Mouse (Mus musculus) neural tube, embryonic 11.5 days (tissue): ENCODE data around the gene Dnm1. TPM values are rescaled to one million over a fixed set of nuclear protein-coding genes. Genes with fewer than 3 reads are reported as not detected.

ENCODE experiments used
- ATAC-seq: fragments of 200-750 bp; cut with Nextera tagmentation; 2 replicates; pipeline ENCODE4 v1.8.0; 2017; ENCODE audit warnings: moderate number of reproducible peaks, mild to moderate bottlenecking, moderate TSS enrichment, moderate library complexity; ENCODE audit not compliant: insufficient read depth, low FRiP score, low TSS enrichment
- DNase-seq: peaks from one replicate; pipeline ENCODE4 v3.0.0-alpha.2; 2015; ENCODE audit warnings: low spot score
- H3K27ac ChIP-seq: fragments of 300-500 bp; sonication (generic); 2 replicates; pipeline ENCODE4 v1.5.1; 2014; ENCODE audit warnings: low read depth, mild to moderate bottlenecking, low read length
- H3K27me3 ChIP-seq: fragments of 300-500 bp; sonication (generic); 2 replicates; pipeline ENCODE4 v1.6.1; 2014; ENCODE audit warnings: mild to moderate bottlenecking, low read length, mixed read lengths; ENCODE audit not compliant: control insufficient read depth, insufficient read depth
- H3K36me3 ChIP-seq: fragments of 300-500 bp; sonication (generic); 2 replicates; pipeline ENCODE4 v1.6.1; 2014; ENCODE audit warnings: mild to moderate bottlenecking, low read length, moderate library complexity, mixed read lengths; ENCODE audit not compliant: control insufficient read depth, insufficient read depth
- H3K4me1 ChIP-seq: fragments of 300-500 bp; sonication (generic); 2 replicates; pipeline ENCODE4 v1.6.1; 2014; ENCODE audit warnings: low read length, mixed read lengths; ENCODE audit not compliant: control insufficient read depth, insufficient read depth
- H3K4me2 ChIP-seq: fragments of 300-500 bp; sonication (generic); 2 replicates; pipeline ENCODE4 v1.6.1; 2014; ENCODE audit warnings: low read depth, mild to moderate bottlenecking, moderate library complexity
- H3K4me3 ChIP-seq: fragments of 300-500 bp; sonication (generic); 2 replicates; pipeline ENCODE4 v1.5.1; 2014; ENCODE audit warnings: low read depth, low read length
- H3K9ac ChIP-seq: fragments of 300-500 bp; sonication (generic); 2 replicates; pipeline ENCODE4 v1.6.1; 2014; ENCODE audit warnings: mild to moderate bottlenecking, low read length
- H3K9me3 ChIP-seq: fragments of 300-500 bp; sonication (generic); 2 replicates; pipeline ENCODE4 v1.6.1; 2016; ENCODE audit warnings: low read length; ENCODE audit not compliant: control insufficient read depth
- WGBS: fragments of 180-500 bp; shearing (Covaris S2); extraction: QIAGEN DNeasy Blood & Tissue Kit; methylation state at CpG from one replicate; pipeline ENCODE4 v1.1.7; 2014; 5-methylcytosine and 5-hydroxymethylcytosine counted together
- polyA plus RNA-seq: library from polyadenylated mRNA; unstranded; fragments of >200 nt; fragmentation: Nextera tagmentation; extraction: Ambion mirVana; gene quantifications from 2 replicates; pipeline ENCODE4 v1.2.1, GENCODE M21; 2014

Gene Dnm1
- polyA plus RNA-seq, 1 experiment from 2014 or later, result 23.7 TPM

GRCm38 (mm10) chr2:32357710-32358109 lies 4.6 kb upstream of the Dnm1 start:
- no peak overlapping the region for H3K4me2 ChIP-seq
- no peaks in the 10 kb centered on the region for H3K9me3 ChIP-seq
- no peak for ATAC-seq
- H3K36me3 ChIP-seq, result no peaks in the 10 kb centered on the region
- peaks cover 9% of the 10 kb centered on the region; the same call in 1 of the 2 replicates for H3K4me1 ChIP-seq
- H3K9ac ChIP-seq, result no peak overlapping the region
- no peak for DNase-seq
- H3K27ac ChIP-seq, result no peak overlapping the region
- peaks cover 8% of the 10 kb centered on the region for H3K27me3 ChIP-seq
- 83% methylated on average over 3 of the region's 3 CpGs for WGBS
- no peak overlapping the region for H3K4me3 ChIP-seq

DNA sequence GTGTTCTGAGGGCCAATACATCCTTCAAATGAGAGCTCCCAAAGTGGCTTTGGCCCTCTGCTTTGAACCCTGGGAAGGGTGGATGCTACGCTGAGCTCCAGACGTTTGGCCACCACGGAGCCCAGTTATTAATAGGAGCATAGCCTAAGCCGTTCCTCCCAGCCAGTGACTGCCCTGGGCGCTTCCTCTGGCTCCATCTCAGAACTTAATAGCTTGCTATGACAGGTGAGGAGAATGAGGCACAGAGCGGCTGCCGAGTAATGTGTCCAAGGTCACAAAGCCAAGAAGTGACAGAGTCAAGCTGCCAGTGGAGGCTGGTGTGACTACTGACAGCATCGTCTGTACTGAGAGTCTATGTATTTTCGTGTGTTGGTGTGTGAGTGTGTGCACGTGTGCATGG lies 3.1 kb upstream of the Dnm1 start:
- ATAC-seq (no peak), DNase-seq (no peak)
- Histone ChIP-seq H3K27me3 (peaks cover under 1% of the 10 kb centered on the region), H3K9me3 (no peaks in the 10 kb centered on the region), H3K4me2 (no peak overlapping the region), H3K4me1 (peaks cover 9% of the 10 kb centered on the region), H3K27ac (no peak overlapping the region), H3K36me3 (no peaks in the 10 kb centered on the region), H3K4me3 (no peak overlapping the region), H3K9ac (no peak overlapping the region)
- 83% methylated on average over 10 of the region's 10 CpGs for WGBS

DNA sequence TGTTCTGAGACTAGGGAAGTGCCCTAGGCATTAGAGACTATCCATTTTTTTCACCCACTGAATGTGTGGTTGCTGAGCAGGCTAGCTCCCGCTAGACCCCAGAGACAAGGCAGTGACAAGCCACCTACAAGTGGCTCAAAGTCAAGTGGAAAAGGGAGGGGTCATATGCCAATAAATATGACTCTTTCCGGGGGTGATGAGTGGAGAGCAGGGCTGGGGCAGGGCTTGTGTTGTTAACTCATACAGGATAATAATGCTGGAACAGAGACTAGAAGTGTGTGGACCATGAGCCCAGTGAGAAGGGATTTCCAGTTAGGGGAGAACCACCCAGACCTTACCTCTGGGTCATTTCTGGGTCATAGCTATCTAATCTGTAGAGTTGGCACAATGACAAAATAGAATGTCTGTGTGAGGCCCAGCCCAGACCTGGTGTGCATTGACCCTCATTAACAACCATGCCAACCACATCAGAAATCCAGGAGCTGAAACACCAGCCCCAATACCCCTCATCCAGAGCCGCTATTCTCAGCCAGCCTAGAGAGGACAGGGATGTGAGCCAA lies 1.3 kb upstream of the Dnm1 start:
- ATAC-seq (no peak), DNase-seq (no peak)
- H3K4me3 ChIP-seq, result no peak overlapping the region
- H3K4me1 ChIP-seq, result peaks cover 11% of the 10 kb centered on the region
- no peaks in the 10 kb centered on the region; the same call in 1 of the 2 replicates for H3K27me3 ChIP-seq
- WGBS, result 84% methylated on average over 3 of the region's 3 CpGs
- no peaks in the 10 kb centered on the region for H3K36me3 ChIP-seq
- H3K9ac ChIP-seq, result no peak overlapping the region
- no peak overlapping the region for H3K4me2 ChIP-seq
- no peaks in the 10 kb centered on the region for H3K9me3 ChIP-seq
- H3K27ac ChIP-seq, result no peak overlapping the region

DNA sequence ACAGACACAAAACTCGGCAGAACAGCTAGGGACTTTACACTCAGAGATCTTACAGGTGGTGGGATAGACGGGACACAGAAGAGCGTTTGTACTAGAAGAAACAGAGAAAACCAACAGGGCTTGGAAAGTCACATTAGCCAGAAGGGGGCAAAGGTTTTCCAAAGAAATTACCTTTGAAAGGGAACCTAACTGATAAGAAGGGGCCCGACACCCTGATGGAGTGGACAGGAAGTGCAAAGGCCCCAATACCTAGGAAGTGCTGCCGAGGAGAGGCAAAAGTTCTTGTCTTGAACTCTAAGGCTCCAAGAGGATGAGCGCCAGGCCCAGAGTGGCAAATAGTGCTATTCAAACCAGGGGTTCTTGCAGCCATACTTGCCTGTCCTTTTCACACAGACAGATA lies 698 bp upstream of the Dnm1 start:
- H3K4me2 ChIP-seq, result no peak overlapping the region
- no peak for ATAC-seq
- H3K4me1 ChIP-seq, result peaks cover 11% of the 10 kb centered on the region
- WGBS, result 75% methylated on average over 6 of the region's 6 CpGs
- H3K27me3 ChIP-seq, result no peaks in the 10 kb centered on the region; the same call in 1 of the 2 replicates
- H3K4me3 ChIP-seq, result no peak overlapping the region
- H3K27ac ChIP-seq, result no peak overlapping the region
- no peaks in the 10 kb centered on the region for H3K36me3 ChIP-seq
- no peak overlapping the region for H3K9ac ChIP-seq
- no peak for DNase-seq
- no peaks in the 10 kb centered on the region for H3K9me3 ChIP-seq

- H3K4me2 ChIP-seq, result peak within 1 kb of the TSS; percentile 93
- peak; percentile 64 for DNase-seq
- peak within 1 kb of the TSS; percentile 80 for H3K27ac ChIP-seq
- H3K4me3 ChIP-seq, result peak within 1 kb of the TSS; percentile 51
- no peaks in the 10 kb centered on the region; the same call in 1 of the 2 replicates for H3K27me3 ChIP-seq
- ATAC-seq, result peak; percentile 33; the same call in 1 of the 2 replicates
- H3K9me3 ChIP-seq, result no peaks in the 10 kb centered on the region
- H3K36me3 ChIP-seq, result no peaks in the 10 kb centered on the region; the same call in 1 of the 2 replicates
- peaks cover 11% of the 10 kb centered on the region for H3K4me1 ChIP-seq
- 2% methylated on average over 37 of the region's 52 CpGs for WGBS
- peak within 1 kb of the TSS; percentile 76 for H3K9ac ChIP-seq
Observed at GRCm38 (mm10) chr2:32352151-32353006, 759 bp downstream of the Dnm1 start, which contains the start of gene Ciz1. Gene Ciz1, plus strand, starts transcription at chr2:32352327.

GRCm38 (mm10) chr2:32351471-32351961 lies 1.6 kb downstream of the Dnm1 start:
- no peaks in the 10 kb centered on the region; the same call in 1 of the 2 replicates for H3K36me3 ChIP-seq
- peak overlapping the region; percentile 80; the same call in 1 of the 2 replicates for H3K27ac ChIP-seq
- H3K4me2 ChIP-seq, result peak overlapping the region; percentile 93
- H3K9me3 ChIP-seq, result no peaks in the 10 kb centered on the region
- ATAC-seq (no peak), DNase-seq (no peak)
- no peaks in the 10 kb centered on the region; the same call in 1 of the 2 replicates for H3K27me3 ChIP-seq
- peak overlapping the region; percentile 7 for H3K9ac ChIP-seq
- WGBS, result 57% methylated on average over 9 of the region's 9 CpGs
- H3K4me3 ChIP-seq, result peak overlapping the region; percentile 51
- peaks cover 11% of the 10 kb centered on the region for H3K4me1 ChIP-seq

GRCm38 (mm10) chr2:32350471-32351051 lies 2.6 kb downstream of the Dnm1 start:
- Histone ChIP-seq H3K4me3 (no peak overlapping the region), H3K4me1 (peaks cover 11% of the 10 kb centered on the region), H3K9ac (no peak overlapping the region), H3K27ac (no peak overlapping the region), H3K36me3 (no peaks in the 10 kb centered on the region; the same call in 1 of the 2 replicates), H3K9me3 (no peaks in the 10 kb centered on the region), H3K4me2 (no peak overlapping the region), H3K27me3 (no peaks in the 10 kb centered on the region; the same call in 1 of the 2 replicates)
- ATAC-seq (no peak), DNase-seq (no peak)
- WGBS, result 51% methylated on average over 13 of the region's 13 CpGs

- H3K9ac ChIP-seq, result no peak overlapping the region
- DNase-seq (no peak), ATAC-seq (no peak)
- no peaks in the 10 kb centered on the region; the same call in 1 of the 2 replicates for H3K27me3 ChIP-seq
- H3K36me3 ChIP-seq, result no peaks in the 10 kb centered on the region; the same call in 1 of the 2 replicates
- no peak overlapping the region for H3K4me3 ChIP-seq
- no peak overlapping the region for H3K4me2 ChIP-seq
- no peaks in the 10 kb centered on the region for H3K9me3 ChIP-seq
- peaks cover 11% of the 10 kb centered on the region for H3K4me1 ChIP-seq
- WGBS, result 69% methylated on average over 8 of the region's 8 CpGs
- H3K27ac ChIP-seq, result no peak overlapping the region
Observed at GRCm38 (mm10) chr2:32349625-32350255, 3.4 kb downstream of the Dnm1 start.
